Mouse (Mus musculus): ENCODE data around the gene Cblc.

DNA sequence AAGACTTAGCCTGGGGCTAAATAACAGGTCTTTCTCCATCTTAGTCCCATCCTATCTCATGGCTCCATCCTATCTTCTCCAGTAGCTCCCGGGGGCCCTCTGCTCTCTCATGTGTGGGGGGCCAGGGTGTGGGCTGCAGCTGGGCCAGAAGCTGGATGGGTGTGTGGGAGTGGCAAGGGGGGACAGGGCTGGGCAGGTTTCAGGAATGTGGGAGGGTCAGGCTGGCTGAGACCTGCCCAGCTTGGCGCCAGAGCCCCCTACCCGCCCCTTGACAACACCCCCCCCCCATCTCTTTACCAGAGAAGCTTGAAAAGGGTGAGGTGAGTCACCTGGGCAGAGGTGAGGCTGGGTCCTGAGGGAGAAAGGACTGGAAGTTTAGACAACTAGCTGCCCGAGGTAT, 27.6 kb downstream of the Cblc start:
- TF ChIP-seq GATA1 (IDR thresholded peaks at IDR 0.05; ENCODE audit: borderline replicate concordance, low read length) (no peak), FLI1 (IDR thresholded peaks at IDR 0.05; ENCODE audit: low read length) (no peak)

All from megakaryocyte, embryonic 14.5 days (primary cell).